Mouse (Mus musculus) spleen, adult 2 months (tissue): ENCODE results near the gene Rasa1.

ENCODE experiments used
- CTCF ChIP-seq: fragments of 200-500 bp; IDR thresholded peaks from 2 replicates; pipeline ENCODE4 v1.5.1; 2011; ENCODE audit warnings: mild to moderate bottlenecking, inconsistent platforms; ENCODE audit not compliant: insufficient read depth, insufficient read length, insufficient replicate concordance; ENCODE audit errors: extremely low read depth
- POLR2A ChIP-seq: fragments of 200-500 bp; IDR thresholded peaks from 2 replicates; pipeline ENCODE4 v1.6.1; 2011; ENCODE audit warnings: low read depth, low read length, inconsistent platforms

- TF ChIP-seq CTCF = no peak
- TF ChIP-seq POLR2A = no peak
Measured at GRCm38 (mm10) chr13:85306039-85306438, 17.1 kb upstream of the Rasa1 start.
